8 mouse cellular contexts compared by ENCODE assay signal in genomic region chr7:27526039-27526827, GRCm38 (mm10). TPM values are rescaled to one million over a fixed set of nuclear protein-coding genes. Genes with fewer than 3 reads are reported as not detected.
DNase-seq lines count a peak whose midpoint lies in the region; ATAC-seq lines count a peak whose summit lies in the region.

No protein-coding gene starts in this region.

- peaks cover 27% of the 10 kb centered on the region for H3K36me3 ChIP-seq in limb, embryonic 13.5 days
- H3K36me3 ChIP-seq in midbrain, embryonic 16.5 days (ENCODE audit: control insufficient read depth, insufficient read depth, low read length): peaks cover 8% of the 10 kb centered on the region

- peak overlapping the region; percentile 45; the same call in 1 of the 2 replicates for H3K9ac ChIP-seq in limb, embryonic 13.5 days
- no peak overlapping the region for H3K9ac ChIP-seq in midbrain, embryonic 16.5 days (ENCODE audit: low read depth, low read length)

- no peak overlapping the region for H3K4me2 ChIP-seq in limb, embryonic 13.5 days (replicated peaks)
- no peak overlapping the region for H3K4me2 ChIP-seq in midbrain, embryonic 16.5 days (ENCODE audit: low read length)

- H3K27me3 ChIP-seq in limb, embryonic 13.5 days: no peaks in the 10 kb centered on the region
- no peaks in the 10 kb centered on the region for H3K27me3 ChIP-seq in midbrain, embryonic 16.5 days (ENCODE audit: control insufficient read depth, insufficient read depth, low read depth, low read length)

- peak; percentile 83 for DNase-seq in 3T3-L1 (ENCODE audit: low read depth, low spot score)
- peak; percentile 58 for DNase-seq in adrenal gland, adult 8-10 months
- peak; percentile 79 for DNase-seq in embryo, embryonic 11.5 days (ENCODE audit: low read depth, low spot score)
- DNase-seq in heart, adult 9 months (ENCODE audit: low spot score in 2 of 2): peak; percentile 50 to 71
- DNase-seq in kidney, adult 8-10 months: peak; percentile 48 to 73
- DNase-seq in spleen, postnatal 36 days (ENCODE audit: low spot score in 2 of 2): peak; percentile 56 to 73

- H3K4me3 ChIP-seq in limb, embryonic 13.5 days: no peak overlapping the region
- no peak overlapping the region for H3K4me3 ChIP-seq in midbrain, embryonic 16.5 days (ENCODE audit: low read depth, low read length)

- peak; percentile 60 for ATAC-seq in limb, embryonic 13.5 days (ENCODE audit: low FRiP score, low read depth)
- ATAC-seq in midbrain, embryonic 16.5 days: peak; percentile 71

- no peaks in the 10 kb centered on the region for H3K4me1 ChIP-seq in limb, embryonic 13.5 days
- H3K4me1 ChIP-seq in midbrain, embryonic 16.5 days (ENCODE audit: control insufficient read depth, insufficient read depth, low read length): no peaks in the 10 kb centered on the region

- no peak overlapping the region for H3K27ac ChIP-seq in limb, embryonic 13.5 days
- no peak overlapping the region for H3K27ac ChIP-seq in midbrain, embryonic 16.5 days (ENCODE audit: low read length)

- WGBS in limb, embryonic 13.5 days: 25% methylated on average over 10 of the region's 10 CpGs
- 27% methylated on average over 10 of the region's 10 CpGs for WGBS in midbrain, embryonic 16.5 days

- no peaks in the 10 kb centered on the region for H3K9me3 ChIP-seq in limb, embryonic 13.5 days
- H3K9me3 ChIP-seq in midbrain, embryonic 16.5 days (replicated peaks; ENCODE audit: control insufficient read depth, low read length, poor library complexity, severe bottlenecking): no peaks in the 10 kb centered on the region

RNA-seq across cellular contexts. Expression of gene Hipk4, which starts 3.2 kb away (rescaled TPM):
- total RNA-seq in adrenal gland, adult 8-10 months (2022): 1 to 10 TPM in 1 of 4 experiments, under 1 TPM in 3; 0.23 to 1.1 (median 0.61) TPM
- 0.87 and 1.4 TPM in 2 replicates for polyA plus RNA-seq in limb, embryonic 13.5 days (2015; fragmentation: Nextera tagmentation; extraction: Ambion mirVana)
- 0.86 and 0.88 TPM in 2 replicates for polyA plus RNA-seq in midbrain, embryonic 16.5 days (2015; fragmentation: Nextera tagmentation; extraction: Ambion mirVana)

RNA-seq across cellular contexts. Expression of gene Pld3, which starts 26.8 kb away (rescaled TPM):
- 100 to 1,000 TPM; 135 to 205 (median 166) TPM for total RNA-seq in adrenal gland, adult 8-10 months (2022)
- polyA plus RNA-seq in limb, embryonic 13.5 days (2015; fragmentation: Nextera tagmentation; extraction: Ambion mirVana): 94.8 and 95.0 TPM in 2 replicates
- 171 and 225 TPM in 2 replicates for polyA plus RNA-seq in midbrain, embryonic 16.5 days (2015; fragmentation: Nextera tagmentation; extraction: Ambion mirVana)

RNA-seq across cellular contexts. Expression of gene 2310022A10Rik, which starts 26.8 kb away (rescaled TPM):
- total RNA-seq in adrenal gland, adult 8-10 months (2022): 10 to 100 TPM; 21.6 to 23.8 (median 22.0) TPM
- polyA plus RNA-seq in limb, embryonic 13.5 days (2015; fragmentation: Nextera tagmentation; extraction: Ambion mirVana): 34.6 and 37.0 TPM in 2 replicates
- polyA plus RNA-seq in midbrain, embryonic 16.5 days (2015; fragmentation: Nextera tagmentation; extraction: Ambion mirVana): 35.6 and 37.5 TPM in 2 replicates

RNA-seq across cellular contexts. Expression of gene Prx, which starts 27.1 kb away (rescaled TPM):
- total RNA-seq in adrenal gland, adult 8-10 months (2022): 1 to 10 TPM; 2.6 to 4.7 (median 3.3) TPM
- polyA plus RNA-seq in limb, embryonic 13.5 days (2015; fragmentation: Nextera tagmentation; extraction: Ambion mirVana): 5.2 TPM in 2 replicates
- polyA plus RNA-seq in midbrain, embryonic 16.5 days (2015; fragmentation: Nextera tagmentation; extraction: Ambion mirVana): 1.5 TPM in 2 replicates

RNA-seq across cellular contexts. Expression of gene Sertad1, which starts 39.5 kb away (rescaled TPM):
- 10 to 100 TPM; 20.2 to 37.1 (median 23.9) TPM for total RNA-seq in adrenal gland, adult 8-10 months (2022)
- polyA plus RNA-seq in limb, embryonic 13.5 days (2015; fragmentation: Nextera tagmentation; extraction: Ambion mirVana): 37.8 and 39.2 TPM in 2 replicates
- 7.0 and 9.2 TPM in 2 replicates for polyA plus RNA-seq in midbrain, embryonic 16.5 days (2015; fragmentation: Nextera tagmentation; extraction: Ambion mirVana)
